Mouse (Mus musculus) right cerebral cortex, postnatal 10 days (tissue): ENCODE data around the gene Jtb.
A peak's percentile ranks its signal among the peaks of the same experiment; 100 is the strongest.

Experiments
- DNase-seq, 2 experiments: peaks; one replicate each; pipeline ENCODE4 v3.0.0; 2021; ENCODE audit warnings: low spot score in 2 of 2

Jtb gene

GRCm38 (mm10) chr3:90263121-90263771 lies 31.8 kb downstream of the Jtb start:
- no peak for DNase-seq

- DNase-seq = no peak
These were observed 33.3 kb downstream of the Jtb start for GRCm38 (mm10) chr3:90264687-90265033.

DNA sequence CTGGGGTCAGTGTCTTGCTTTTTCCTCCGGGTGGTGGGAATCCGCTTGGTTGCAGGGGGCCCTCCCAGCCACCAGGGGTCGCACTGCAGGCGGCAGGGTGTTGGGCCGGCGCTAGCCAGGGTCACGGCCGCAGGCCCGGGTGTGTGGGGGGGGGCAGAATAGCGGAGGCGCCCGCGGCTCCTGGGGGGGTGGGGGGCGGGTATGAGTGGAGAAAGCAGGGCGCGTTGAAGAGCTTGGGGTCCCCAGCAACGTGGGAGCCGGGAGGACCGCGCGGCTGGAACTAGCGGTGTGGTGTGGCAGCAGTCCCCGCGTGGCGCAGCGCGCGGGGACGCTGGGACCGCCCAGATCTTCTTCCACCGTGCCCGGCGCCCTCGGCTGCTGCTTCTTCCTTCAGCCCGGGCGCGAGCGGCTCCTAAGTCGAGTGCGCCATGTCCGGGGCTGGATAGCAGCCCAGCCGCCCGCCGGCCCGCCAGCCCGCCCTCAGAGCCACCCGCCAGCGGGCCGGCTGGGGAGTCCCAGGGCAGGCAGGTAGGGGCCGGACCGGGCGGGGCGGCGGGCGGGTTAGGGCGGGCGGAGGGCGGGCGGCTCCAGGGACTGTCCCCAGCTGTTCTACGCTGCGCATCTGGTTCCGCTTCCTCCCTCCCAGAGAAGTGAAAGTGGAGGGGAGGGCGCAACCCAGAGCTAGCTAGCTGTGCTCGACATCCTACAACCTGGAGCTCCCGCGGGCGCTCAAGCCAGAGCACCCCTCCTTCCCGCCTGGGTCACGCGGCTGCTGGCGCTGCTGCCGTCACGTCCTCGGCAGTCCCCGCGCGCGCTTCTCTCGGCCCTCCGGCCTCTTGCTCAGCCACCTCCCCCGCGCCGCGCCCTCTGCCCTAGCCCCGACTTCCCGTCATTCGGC lies 33.9 kb downstream of the Jtb start, which contains the start of gene Dennd4b:
TSS of gene Dennd4b (plus strand) at position 152 of the 898 bp plus-strand sequence.
- DNase-seq = peak; percentile 90

GRCm38 (mm10) chr3:90265932-90266741 lies 34.7 kb downstream of the Jtb start:
- DNase-seq = no peak

GRCm38 (mm10) chr3:90266901-90267775 lies 35.7 kb downstream of the Jtb start:
- DNase-seq = no peak

GRCm38 (mm10) chr3:90268190-90268589 lies 36.8 kb downstream of the Jtb start:
- no peak for DNase-seq

DNA sequence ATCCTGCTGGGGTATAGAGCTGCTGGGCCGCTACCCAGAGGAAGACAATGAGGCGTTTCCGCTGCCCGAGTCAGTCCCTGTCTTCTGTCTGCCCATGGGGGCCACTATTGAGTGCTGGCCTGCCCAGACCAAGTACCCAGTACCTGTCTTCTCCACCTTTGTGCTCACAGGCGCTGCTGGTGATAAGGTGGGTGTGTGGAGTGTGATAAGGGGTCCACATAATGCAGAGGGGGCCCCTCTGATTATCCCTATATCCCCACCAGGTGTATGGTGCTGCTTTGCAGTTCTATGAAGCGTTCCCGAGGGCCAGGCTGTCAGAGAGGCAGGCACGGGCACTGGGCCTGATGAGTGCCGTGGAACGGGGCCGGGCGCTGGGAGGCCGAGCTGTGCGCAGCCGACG lies 37.6 kb downstream of the Jtb start:
- DNase-seq = no peak

DNA sequence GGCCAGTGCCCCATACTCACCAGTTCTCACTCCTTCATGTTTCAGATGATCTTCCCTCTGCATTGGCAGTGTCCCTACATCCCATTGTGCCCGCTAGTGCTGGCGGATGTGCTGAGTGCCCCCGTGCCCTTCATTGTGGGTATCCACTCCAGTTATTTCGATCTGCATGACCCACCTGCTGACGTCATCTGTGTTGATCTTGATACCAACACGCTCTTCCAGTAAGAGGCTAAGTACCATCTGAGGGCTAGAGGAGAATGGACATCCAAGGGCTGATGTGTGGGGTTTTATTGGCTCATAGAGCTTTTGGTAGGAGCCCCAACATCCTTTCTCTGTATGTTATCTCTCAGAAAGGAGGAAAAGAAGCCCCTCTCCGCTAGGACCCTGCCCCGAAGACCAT lies 39.4 kb downstream of the Jtb start:
- no peak for DNase-seq

DNA sequence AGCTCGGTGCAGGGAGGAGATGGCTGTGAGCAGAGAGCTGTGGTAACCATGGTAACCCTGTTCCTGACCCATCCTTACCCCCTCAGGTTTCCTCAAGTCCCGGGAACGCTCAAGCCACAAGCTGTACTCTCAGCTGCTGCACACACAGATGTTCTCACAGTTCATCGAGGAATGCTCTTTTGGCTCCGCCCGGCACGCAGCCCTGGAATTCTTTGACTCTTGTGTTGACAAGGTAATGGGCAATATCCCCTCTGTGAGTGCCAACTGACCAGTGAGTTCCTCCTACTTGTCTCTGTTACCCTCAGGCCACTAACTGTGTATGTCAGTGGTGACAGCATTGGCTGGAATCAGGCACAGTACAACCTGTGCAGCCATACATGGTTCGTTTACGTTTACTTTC lies 40.8 kb downstream of the Jtb start:
- no peak for DNase-seq

DNA sequence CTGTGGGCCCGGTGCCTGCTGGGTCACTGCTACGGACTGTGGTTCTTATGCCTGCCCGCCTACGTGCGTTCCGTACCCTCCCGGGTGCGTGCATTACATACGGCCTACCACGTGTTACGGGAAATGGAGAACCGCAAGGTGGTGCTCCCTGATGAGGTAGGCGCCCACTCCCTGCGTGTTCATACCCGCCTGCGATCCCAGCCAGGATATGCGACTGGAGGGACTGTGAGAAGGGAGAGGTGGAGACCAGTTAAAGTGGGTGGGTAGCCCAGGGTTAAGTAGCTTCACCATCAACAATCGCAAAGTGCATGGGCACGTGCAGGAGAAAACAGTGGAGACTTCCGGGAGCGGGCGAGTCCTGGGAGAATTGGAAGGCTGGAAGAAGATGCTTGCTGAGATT lies 42.5 kb downstream of the Jtb start:
- DNase-seq = no peak

DNA sequence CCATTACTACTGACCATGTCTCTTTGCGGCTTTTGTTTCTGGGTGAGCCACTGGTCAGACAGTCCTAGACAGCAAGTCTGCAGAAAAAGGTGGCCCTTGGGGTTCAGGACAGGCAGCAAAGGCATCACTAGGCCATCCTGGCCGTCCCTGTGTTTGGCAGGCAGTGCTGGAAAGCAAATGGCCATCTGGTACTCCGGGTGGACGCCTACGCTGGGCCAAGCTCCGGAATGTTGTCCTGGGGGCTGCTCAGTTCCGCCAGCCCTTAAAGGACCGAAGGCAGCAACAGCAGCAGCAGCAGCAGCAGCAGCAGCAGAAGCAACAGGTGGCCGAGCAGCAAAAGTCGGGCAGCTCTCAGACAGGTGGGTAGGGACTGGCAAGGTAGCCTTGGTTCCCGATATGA lies 43.9 kb downstream of the Jtb start:
- DNase-seq = no peak

DNA sequence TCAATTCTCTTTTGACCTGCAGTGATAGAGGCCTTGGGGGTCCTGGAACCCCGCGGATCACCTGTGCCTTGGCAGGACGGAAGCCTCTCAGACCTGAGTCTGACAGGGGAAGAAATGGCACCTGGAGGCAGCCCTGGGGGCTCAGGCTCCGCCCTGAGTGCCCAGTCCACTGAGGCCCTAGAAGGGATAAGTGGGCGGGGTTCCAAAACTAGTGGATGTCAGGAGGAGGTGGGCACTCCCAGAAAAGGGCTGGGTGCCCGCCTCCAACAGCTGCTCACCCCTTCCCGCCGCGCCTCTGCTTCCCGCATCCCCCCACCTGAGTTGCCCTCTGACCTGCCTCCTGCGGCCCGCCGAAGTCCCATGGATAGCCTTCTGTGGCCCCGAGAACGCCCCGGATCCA lies 45.5 kb downstream of the Jtb start:
- DNase-seq = no peak

GRCm38 (mm10) chr3:90277793-90278192 lies 46.4 kb downstream of the Jtb start:
- DNase-seq = no peak

GRCm38 (mm10) chr3:90278211-90278610 lies 46.8 kb downstream of the Jtb start:
- DNase-seq = no peak

GRCm38 (mm10) chr3:90279216-90279615 lies 47.8 kb downstream of the Jtb start:
- no peak for DNase-seq

GRCm38 (mm10) chr3:90279743-90280142 lies 48.3 kb downstream of the Jtb start:
- no peak for DNase-seq

DNA sequence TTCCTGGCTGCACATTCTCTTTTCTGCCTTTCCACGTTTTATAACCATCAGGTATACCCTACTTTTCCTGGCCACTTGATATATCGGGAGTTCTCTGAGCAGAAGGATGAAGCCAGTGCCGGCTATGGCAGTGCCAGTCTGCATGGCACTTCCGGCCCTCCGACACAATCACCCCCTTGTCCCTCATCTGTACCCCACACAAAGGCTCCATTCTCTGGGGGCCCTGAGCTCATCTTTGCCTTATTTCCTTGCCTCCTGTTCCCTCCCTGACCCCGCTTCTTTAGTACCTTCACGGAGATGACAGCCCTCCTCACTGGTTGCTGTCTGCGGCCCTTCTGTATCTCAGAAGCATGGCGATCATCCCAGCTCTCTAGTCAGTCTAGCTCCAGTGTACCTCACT lies 49.3 kb downstream of the Jtb start:
- no peak for DNase-seq

GRCm38 (mm10) chr3:90284150-90284549 lies 52.8 kb downstream of the Jtb start:
- DNase-seq = no peak
